Mouse (Mus musculus) ES-E14 (cell line): ENCODE results near the gene Sgta.

Experiments used
- HCFC1 ChIP-seq: IDR thresholded peaks from 2 replicates; pipeline ENCODE4 v1.6.1; 2012; ENCODE audit warnings: low read length, inconsistent platforms, borderline replicate concordance; ENCODE audit not compliant: insufficient read depth
- MAFK ChIP-seq: IDR thresholded peaks from 2 replicates; pipeline ENCODE4 v1.6.1; 2014; ENCODE audit warnings: mild to moderate bottlenecking, low read depth, low read length, inconsistent platforms; ENCODE audit not compliant: insufficient read depth

- TF ChIP-seq HCFC1 (no peak), MAFK (no peak)
Measured at GRCm38 (mm10) chr10:81082168-81082960, 22.4 kb upstream of the Sgta start.
